Mouse (Mus musculus): ENCODE measurements around the gene Cpt1c. TPM values are rescaled to one million over a fixed set of nuclear protein-coding genes. Genes with fewer than 3 reads are reported as not detected.
A peak's percentile ranks its signal among the peaks of the same experiment; 100 is the strongest.

Cpt1c gene
- polyA plus RNA-seq, 1 experiment from 2014 or later = 48.2 TPM

- 74% methylated on average over 20 of the region's 20 CpGs for WGBS
- ATAC-seq (replicated peaks) = no peak
These were observed 17.3 kb downstream of the Cpt1c start for GRCm38 (mm10) chr7:44957183-44957835.

DNA sequence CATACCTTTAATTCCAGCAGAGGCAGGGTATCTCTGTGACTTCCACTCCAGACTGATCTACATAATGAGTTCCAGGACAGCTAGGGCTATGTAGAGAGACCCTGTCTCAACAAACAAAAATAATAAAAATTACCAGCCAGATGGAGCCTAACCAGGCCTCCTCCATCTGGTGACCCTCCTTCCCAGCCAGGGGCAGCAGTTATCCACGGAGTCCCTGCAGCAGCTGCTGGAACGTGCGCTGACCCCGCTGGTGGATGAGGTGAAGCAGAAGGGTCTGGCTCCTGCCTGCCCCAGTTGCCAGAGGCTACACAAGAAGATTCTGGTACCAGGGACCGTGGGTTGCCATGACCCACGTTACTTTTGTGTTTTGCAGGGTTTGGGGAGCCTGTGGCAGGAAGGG, 18.4 kb downstream of the Cpt1c start:
- Histone ChIP-seq H3K27ac (replicated peaks) (no peak overlapping the region), H3K36me3 (peaks cover 23% of the 10 kb centered on the region), H3K4me3 (no peak overlapping the region), H3K4me1 (peaks cover 17% of the 10 kb centered on the region), H3K9ac (replicated peaks) (no peak overlapping the region), H3K9me3 (no peaks in the 10 kb centered on the region), H3K27me3 (peaks cover 19% of the 10 kb centered on the region), H3K4me2 (replicated peaks) (no peak overlapping the region)
- 65% methylated on average over 6 of the region's 6 CpGs for WGBS
- no peak for ATAC-seq (replicated peaks)

More at GRCm38 (mm10) chr7:44957183-44957835, 17.3 kb downstream of the Cpt1c start:
- Histone ChIP-seq H3K4me2 (replicated peaks) (no peak overlapping the region), H3K27me3 (peaks cover 9% of the 10 kb centered on the region; the same call in 1 of the 2 replicates), H3K9me3 (no peaks in the 10 kb centered on the region), H3K4me1 (peaks cover 8% of the 10 kb centered on the region), H3K9ac (replicated peaks) (no peak overlapping the region), H3K27ac (replicated peaks) (no peak overlapping the region), H3K4me3 (no peak overlapping the region), H3K36me3 (peaks cover 33% of the 10 kb centered on the region)

- 50% methylated on average over 5 of the region's 5 CpGs for WGBS
- H3K9me3 ChIP-seq = no peaks in the 10 kb centered on the region
- no peak overlapping the region for H3K9ac ChIP-seq (replicated peaks)
- peaks cover 17% of the 10 kb centered on the region for H3K36me3 ChIP-seq
- peaks cover 17% of the 10 kb centered on the region for H3K4me1 ChIP-seq
- H3K27ac ChIP-seq (replicated peaks) = no peak overlapping the region
- H3K27me3 ChIP-seq = peaks cover 25% of the 10 kb centered on the region
- H3K4me2 ChIP-seq (replicated peaks) = no peak overlapping the region
- H3K4me3 ChIP-seq = no peak overlapping the region
- no peak for ATAC-seq (replicated peaks)
These were observed 19.0 kb downstream of the Cpt1c start for GRCm38 (mm10) chr7:44955628-44956027.

GRCm38 (mm10) chr7:44954091-44954885, 20.4 kb downstream of the Cpt1c start:
- ATAC-seq (replicated peaks) = no peak
- peaks cover 17% of the 10 kb centered on the region for H3K4me1 ChIP-seq
- no peak overlapping the region for H3K27ac ChIP-seq (replicated peaks)
- H3K4me2 ChIP-seq (replicated peaks) = no peak overlapping the region
- peaks cover 8% of the 10 kb centered on the region for H3K36me3 ChIP-seq
- no peak overlapping the region for H3K4me3 ChIP-seq
- H3K9ac ChIP-seq (replicated peaks) = no peak overlapping the region
- 83% methylated on average over 12 of the region's 12 CpGs for WGBS
- H3K27me3 ChIP-seq = peaks cover 29% of the 10 kb centered on the region
- H3K9me3 ChIP-seq = no peaks in the 10 kb centered on the region

DNA sequence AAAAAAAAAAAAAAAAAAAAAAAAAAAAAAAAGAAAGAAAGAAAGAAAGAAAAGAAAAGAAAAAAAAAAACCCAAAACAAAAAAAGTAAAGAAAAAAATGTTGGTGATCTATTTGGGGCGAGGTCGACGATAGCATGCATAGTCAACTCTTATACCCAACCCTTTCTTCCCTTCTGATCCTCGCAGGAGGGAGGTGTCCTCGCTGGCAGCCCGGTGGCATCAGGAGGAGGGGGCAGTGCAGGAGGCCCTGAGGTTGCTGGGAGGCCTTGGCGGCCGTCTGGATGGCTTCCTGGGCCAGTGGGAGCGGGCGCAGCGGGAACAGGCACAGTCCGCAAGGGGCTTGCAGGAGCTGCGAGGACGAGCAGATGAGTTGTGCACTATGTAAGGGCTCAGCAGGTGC, 21.1 kb downstream of the Cpt1c start:
- Histone ChIP-seq H3K4me2 (replicated peaks) (no peak overlapping the region), H3K36me3 (peaks cover under 1% of the 10 kb centered on the region; the same call in 1 of the 2 replicates), H3K9ac (replicated peaks) (no peak overlapping the region), H3K4me3 (no peak overlapping the region), H3K4me1 (peaks cover 17% of the 10 kb centered on the region), H3K27me3 (peaks cover 29% of the 10 kb centered on the region), H3K9me3 (no peaks in the 10 kb centered on the region), H3K27ac (replicated peaks) (no peak overlapping the region)
- 56% methylated on average over 14 of the region's 14 CpGs for WGBS
- ATAC-seq (replicated peaks) = no peak

GRCm38 (mm10) chr7:44952611-44953306, 21.9 kb downstream of the Cpt1c start:
- peaks cover 17% of the 10 kb centered on the region for H3K4me1 ChIP-seq
- peak overlapping the region; percentile 65 for H3K4me2 ChIP-seq (replicated peaks)
- peak overlapping the region; percentile 40 for H3K4me3 ChIP-seq
- 6% methylated on average over 24 of the region's 24 CpGs for WGBS
- no peak overlapping the region; the same call in 1 of the 2 replicates for H3K27ac ChIP-seq (replicated peaks)
- no peaks in the 10 kb centered on the region for H3K9me3 ChIP-seq
- peak overlapping the region; percentile 46 for H3K9ac ChIP-seq (replicated peaks)
- H3K36me3 ChIP-seq = no peaks in the 10 kb centered on the region
- H3K27me3 ChIP-seq = peaks cover 29% of the 10 kb centered on the region
- ATAC-seq (replicated peaks) = peak; percentile 74

DNA sequence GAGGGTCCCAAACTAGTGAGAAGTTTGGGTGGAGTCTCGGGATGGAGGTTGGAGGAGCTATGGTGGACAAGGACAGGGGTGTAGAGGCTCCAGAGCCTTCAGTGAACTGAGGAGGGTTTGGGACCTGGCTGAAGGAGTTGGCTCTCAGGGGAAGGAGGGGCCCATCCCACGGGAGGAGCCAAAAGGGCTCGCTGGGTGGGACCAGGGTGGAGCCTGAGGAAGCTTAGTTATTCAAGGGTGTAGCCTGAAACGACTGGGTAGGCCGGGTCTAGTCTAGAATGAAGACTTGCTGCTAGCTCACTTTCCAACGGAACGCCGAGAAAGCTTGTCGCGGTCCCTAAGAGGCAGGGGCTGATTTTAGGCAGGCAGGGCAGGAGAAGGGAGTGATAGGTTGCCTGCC, 22.7 kb downstream of the Cpt1c start:
- ATAC-seq (replicated peaks) = 0 out of 2 replicates have a peak, but pooled peaks have one; percentile 27
- no peaks in the 10 kb centered on the region for H3K9me3 ChIP-seq
- H3K4me1 ChIP-seq = peaks cover 17% of the 10 kb centered on the region
- peak overlapping the region; percentile 65 for H3K4me2 ChIP-seq (replicated peaks)
- peaks cover 29% of the 10 kb centered on the region for H3K27me3 ChIP-seq
- H3K4me3 ChIP-seq = peak overlapping the region; percentile 40
- under 1% methylated on average over 10 of the region's 10 CpGs for WGBS
- no peak overlapping the region for H3K27ac ChIP-seq (replicated peaks)
- H3K36me3 ChIP-seq = no peaks in the 10 kb centered on the region
- H3K9ac ChIP-seq (replicated peaks) = peak overlapping the region; percentile 46

- no peak overlapping the region for H3K4me3 ChIP-seq
- WGBS = 76% methylated on average over 6 of the region's 6 CpGs
- peaks cover 17% of the 10 kb centered on the region for H3K4me1 ChIP-seq
- H3K36me3 ChIP-seq = no peaks in the 10 kb centered on the region
- ATAC-seq (replicated peaks) = no peak
- no peak overlapping the region for H3K27ac ChIP-seq (replicated peaks)
- H3K9ac ChIP-seq (replicated peaks) = no peak overlapping the region
- no peaks in the 10 kb centered on the region for H3K9me3 ChIP-seq
- H3K27me3 ChIP-seq = peaks cover 29% of the 10 kb centered on the region
- H3K4me2 ChIP-seq (replicated peaks) = no peak overlapping the region
These were observed 24.7 kb downstream of the Cpt1c start for GRCm38 (mm10) chr7:44949922-44950321.

DNA sequence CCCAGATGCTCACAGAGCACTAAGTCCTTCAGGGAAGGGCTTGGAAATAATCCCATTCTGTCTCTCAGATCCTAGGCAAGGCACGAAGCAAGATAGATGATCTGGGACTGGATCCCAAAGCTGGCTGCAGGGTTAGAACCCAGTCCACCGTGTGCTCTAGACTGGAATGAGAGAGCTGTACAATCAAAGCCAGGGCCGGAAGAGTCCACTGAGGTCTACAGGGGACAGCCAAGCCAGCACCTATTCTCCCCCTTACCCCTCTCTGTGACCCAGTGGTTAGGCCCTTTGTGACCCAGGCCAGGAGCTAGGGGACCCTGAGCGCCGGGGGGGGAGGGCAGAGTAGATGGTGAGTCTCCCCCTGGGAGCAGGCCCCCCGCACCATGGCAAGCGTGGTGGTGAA, 31.7 kb downstream of the Cpt1c start, which contains the start of gene Tsks:
TSS of gene Tsks (plus strand) at position 301 of the 400 bp plus-strand sequence.
- H3K4me1 ChIP-seq = no peaks in the 10 kb centered on the region
- H3K9me3 ChIP-seq = no peaks in the 10 kb centered on the region
- H3K4me3 ChIP-seq = no peak within 1 kb of the TSS
- H3K36me3 ChIP-seq = no peaks in the 10 kb centered on the region
- 78% methylated on average over 7 of the region's 7 CpGs for WGBS
- no peak within 1 kb of the TSS for H3K27ac ChIP-seq (replicated peaks)
- no peak for ATAC-seq (replicated peaks)
- no peaks in the 10 kb centered on the region for H3K27me3 ChIP-seq
- H3K4me2 ChIP-seq (replicated peaks) = no peak within 1 kb of the TSS
- H3K9ac ChIP-seq (replicated peaks) = no peak within 1 kb of the TSS

- Histone ChIP-seq H3K9ac (replicated peaks) (no peak overlapping the region), H3K4me2 (replicated peaks) (no peak overlapping the region), H3K4me3 (no peak overlapping the region), H3K9me3 (no peaks in the 10 kb centered on the region), H3K27ac (replicated peaks) (no peak overlapping the region), H3K4me1 (no peaks in the 10 kb centered on the region), H3K36me3 (no peaks in the 10 kb centered on the region), H3K27me3 (no peaks in the 10 kb centered on the region)
- ATAC-seq (replicated peaks) = no peak
- 94% methylated on average over 4 of the region's 4 CpGs for WGBS
These were observed 36.0 kb downstream of the Cpt1c start for GRCm38 (mm10) chr7:44938680-44939079.

DNA sequence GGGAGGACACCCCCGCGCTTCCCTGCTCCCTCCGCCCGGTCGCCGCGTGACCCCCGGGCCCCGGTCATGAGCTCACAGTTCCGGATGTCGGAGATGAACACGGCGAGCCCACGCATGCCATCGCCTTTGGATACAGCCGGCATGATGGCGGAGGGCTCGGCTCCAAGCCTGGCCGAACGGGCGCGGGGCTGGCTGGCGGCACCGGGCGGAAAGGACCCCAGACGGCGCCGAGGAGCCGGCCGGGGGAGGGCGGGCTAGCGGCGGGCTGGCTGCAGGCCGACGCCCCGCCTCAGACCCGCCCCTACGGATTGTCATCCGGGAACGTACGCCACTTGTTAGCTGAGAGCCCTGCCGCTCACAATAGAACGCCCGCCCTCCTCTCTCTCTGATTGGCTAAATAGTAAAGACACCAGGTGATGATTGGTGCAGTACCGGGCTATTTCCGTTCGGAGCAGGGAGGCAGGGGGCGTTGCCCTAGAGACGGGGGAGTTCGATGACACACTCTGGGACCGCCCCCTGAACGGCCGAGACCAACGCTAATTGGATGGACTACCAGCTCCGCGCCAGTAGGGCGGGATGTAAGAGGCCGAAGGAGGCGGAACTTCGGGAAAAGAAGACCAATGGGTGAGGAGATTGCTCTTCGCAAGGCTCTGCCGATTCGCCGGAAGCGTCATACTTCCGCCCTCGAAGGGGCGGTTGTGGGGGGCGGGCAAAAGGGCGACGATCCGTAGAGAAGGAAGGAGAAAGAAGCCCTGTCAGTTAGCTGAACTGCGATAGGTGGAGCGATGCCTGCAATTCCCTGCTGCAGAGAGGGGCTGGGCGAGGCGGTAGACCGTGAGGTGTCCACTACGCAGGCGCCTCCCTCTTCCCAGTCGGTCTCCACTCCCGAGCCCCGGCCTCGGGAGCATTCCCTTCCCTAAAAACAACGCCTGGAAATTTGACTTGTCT, 45.2 kb downstream of the Cpt1c start, which contains the start of gene Ap2a1:
TSS of gene Ap2a1 (minus strand) at position 293 of the 948 bp plus-strand sequence.
- Histone ChIP-seq H3K36me3 (peaks cover 7% of the 10 kb centered on the region; the same call in 1 of the 2 replicates), H3K9ac (replicated peaks) (peak within 1 kb of the TSS; percentile 97), H3K4me1 (peaks cover 28% of the 10 kb centered on the region), H3K27me3 (no peaks in the 10 kb centered on the region), H3K27ac (replicated peaks) (peak within 1 kb of the TSS; percentile 97), H3K9me3 (no peaks in the 10 kb centered on the region), H3K4me2 (replicated peaks) (peak within 1 kb of the TSS; percentile 63), H3K4me3 (peak within 1 kb of the TSS; percentile 91)
- peak; percentile 99 for ATAC-seq (replicated peaks)
- WGBS = under 1% methylated on average over 84 of the region's 84 CpGs
